In genomic region chr1:183146102-183146735, GRCm38 (mm10) we compare ENCODE assay signal across 9 mouse cellular contexts.
DNase-seq lines count a peak whose midpoint lies in the region; ATAC-seq lines count a peak whose summit lies in the region.
"Had no signal": no experiment of that assay in that cellular context is flagged by ENCODE, and none has a peak within 500 bp of the region (broad histone marks: within the 10 kb centered on the region; RNA-seq: fewer than 3 reads in every experiment).

No protein-coding gene starts in this region.

- H3K9ac ChIP-seq in neural tube, embryonic 11.5 days (ENCODE audit: low read length): peak overlapping the region; percentile 10; the same call in 1 of the 2 replicates
- peak overlapping the region; percentile 11; the same call in 1 of the 2 replicates for H3K9ac ChIP-seq in limb, embryonic 15.5 days
- H3K9ac ChIP-seq: forebrain, postnatal 0 days had no signal

- no peak for ATAC-seq in neural tube, embryonic 11.5 days (ENCODE audit: insufficient read depth, low FRiP score, low TSS enrichment)
- ATAC-seq in limb, embryonic 15.5 days (ENCODE audit: insufficient number of reproducible peaks, low FRiP score, low TSS enrichment, low read depth): no peak
- ATAC-seq: forebrain, postnatal 0 days had no signal

- DNase-seq in heart, embryonic 10.5 days (ENCODE audit: low spot score): no peak
- no peak for DNase-seq in heart, postnatal 25 days (ENCODE audit: low spot score)
- no peak for DNase-seq in neural tube, embryonic 11.5 days (ENCODE audit: low spot score)
- no peak for DNase-seq in neural tube, embryonic 10.5 days (ENCODE audit: extremely low spot score, low spot score)
- DNase-seq in cerebellum, postnatal 25 days: no peak
- DNase-seq in cerebellum, postnatal 4 days (ENCODE audit: low spot score in 2 of 2): no peak
- no peak for DNase-seq in right cerebral cortex, adult 18-20 months
- DNase-seq: forebrain, postnatal 0 days had no signal

- peak overlapping the region; percentile 46 for H3K4me3 ChIP-seq in heart, embryonic 10.5 days
- H3K4me3 ChIP-seq in neural tube, embryonic 11.5 days (ENCODE audit: low read depth, low read length): 0 out of 2 replicates have a peak overlapping the region, but pooled peaks have one; percentile 8
- peak overlapping the region; percentile 40 for H3K4me3 ChIP-seq in limb, embryonic 15.5 days

- whole genome bisulfite sequencing in heart, embryonic 10.5 days: 53% methylated on average over 7 of the region's 7 CpGs
- WGBS in neural tube, embryonic 11.5 days: 62% methylated on average over 7 of the region's 7 CpGs
- WGBS in limb, embryonic 15.5 days: 17% methylated on average over 7 of the region's 7 CpGs

- peaks cover 75% of the 10 kb centered on the region for H3K4me1 ChIP-seq in heart, embryonic 10.5 days
- peaks cover 24% of the 10 kb centered on the region for H3K4me1 ChIP-seq in neural tube, embryonic 11.5 days (ENCODE audit: control insufficient read depth, insufficient read depth, low read length)
- peaks cover 54% of the 10 kb centered on the region for H3K4me1 ChIP-seq in limb, embryonic 15.5 days

- H3K27ac ChIP-seq in heart, embryonic 10.5 days: peak overlapping the region; percentile 60
- H3K27ac ChIP-seq in neural tube, embryonic 11.5 days (ENCODE audit: low read depth, low read length): no peak overlapping the region
- peak overlapping the region; percentile 69 for H3K27ac ChIP-seq in limb, embryonic 15.5 days

- no peaks in the 10 kb centered on the region for H3K27me3 ChIP-seq in heart, embryonic 10.5 days (ENCODE audit: insufficient read depth, poor library complexity, severe bottlenecking)
- no peaks in the 10 kb centered on the region for H3K27me3 ChIP-seq in neural tube, embryonic 11.5 days (ENCODE audit: control insufficient read depth, insufficient read depth, low read length)
- H3K27me3 ChIP-seq in limb, embryonic 15.5 days: no peaks in the 10 kb centered on the region

- H3K36me3 ChIP-seq in heart, embryonic 10.5 days: no peaks in the 10 kb centered on the region
- no peaks in the 10 kb centered on the region for H3K36me3 ChIP-seq in neural tube, embryonic 11.5 days (ENCODE audit: control insufficient read depth, insufficient read depth, low read length)
- no peaks in the 10 kb centered on the region for H3K36me3 ChIP-seq in limb, embryonic 15.5 days

- intact Hi-C loops in heart, postnatal 25 days (cut with DNase I): no loop called here

- H3K4me2 ChIP-seq in neural tube, embryonic 11.5 days (ENCODE audit: low read depth): peak overlapping the region; percentile 24
- peak overlapping the region; percentile 29 for H3K4me2 ChIP-seq in limb, embryonic 15.5 days

- no peaks in the 10 kb centered on the region for H3K9me3 ChIP-seq in heart, embryonic 10.5 days
- H3K9me3 ChIP-seq in neural tube, embryonic 11.5 days (ENCODE audit: control insufficient read depth, low read length): no peaks in the 10 kb centered on the region
- no peaks in the 10 kb centered on the region for H3K9me3 ChIP-seq in limb, embryonic 15.5 days
